Comparison of ENCODE assay signal across 11 mouse cellular contexts in the genomic region with DNA sequence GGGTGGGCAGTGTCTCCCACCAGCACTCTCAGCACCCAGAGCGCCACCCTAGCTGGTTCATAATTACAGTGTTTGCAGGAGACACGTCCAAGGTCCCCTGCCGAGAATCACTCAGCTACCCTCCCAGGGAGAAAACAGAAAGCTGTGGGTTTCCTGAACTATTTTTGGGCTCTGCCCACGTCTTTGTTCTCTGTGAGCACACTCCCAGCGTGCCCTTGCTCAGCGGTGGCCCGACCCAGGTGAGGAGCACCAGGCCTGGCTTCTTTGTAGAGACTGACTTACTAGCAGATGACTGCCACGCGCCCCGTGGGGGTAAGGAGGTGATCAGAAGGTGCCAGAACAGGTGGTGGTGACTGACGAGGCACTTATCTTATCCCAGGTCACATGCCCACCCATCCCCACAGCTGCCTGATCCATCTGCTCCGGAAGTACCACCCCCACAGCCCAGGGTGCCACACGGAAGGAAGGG. TPM values are rescaled to one million over a fixed set of nuclear protein-coding genes. Genes with fewer than 3 reads are reported as not detected.
A peak's percentile ranks its signal among the peaks of the same experiment; 100 is the strongest.
DNase-seq lines count a peak whose midpoint lies in the region; ATAC-seq and TF ChIP-seq lines count a peak whose summit lies in the region.
"Had no signal": no experiment of that assay in that cellular context is flagged by ENCODE, and none has a peak within 500 bp of the region (broad histone marks: within the 10 kb centered on the region; RNA-seq: fewer than 3 reads in every experiment).

No protein-coding gene starts in this region.

- no peak overlapping the region for H3K9ac ChIP-seq in hindbrain, embryonic 16.5 days (ENCODE audit: low read depth, low read length)
- no peak overlapping the region for H3K9ac ChIP-seq in kidney, embryonic 15.5 days
- H3K9ac ChIP-seq: hindbrain, embryonic 13.5 days; liver, embryonic 13.5 days had no signal

- peaks cover 19% of the 10 kb centered on the region for H3K4me1 ChIP-seq in hindbrain, embryonic 10.5 days (replicated peaks)
- H3K4me1 ChIP-seq in hindbrain, embryonic 16.5 days (ENCODE audit: control insufficient read depth, insufficient read depth, low read depth, low read length), result peaks cover 20% of the 10 kb centered on the region
- H3K4me1 ChIP-seq in cortical plate, adult 2 months (ENCODE audit: control insufficient read depth, insufficient read depth, low read length), result peaks cover 33% of the 10 kb centered on the region
- peaks cover 4% of the 10 kb centered on the region for H3K4me1 ChIP-seq in kidney, embryonic 15.5 days

- H3K4me3 ChIP-seq in hindbrain, embryonic 10.5 days, result no peak overlapping the region
- no peak overlapping the region for H3K4me3 ChIP-seq in hindbrain, embryonic 16.5 days (ENCODE audit: low read length)
- H3K4me3 ChIP-seq in cortical plate, adult 2 months (ENCODE audit: insufficient read depth, low read length), result no peak overlapping the region
- no peak overlapping the region for H3K4me3 ChIP-seq in kidney, embryonic 15.5 days (replicated peaks)
- H3K4me3 ChIP-seq: hindbrain, embryonic 13.5 days; liver, embryonic 13.5 days had no signal

- 0 out of 2 replicates have a peak overlapping the region, but pooled peaks have one; percentile 12 for H3K27ac ChIP-seq in hindbrain, embryonic 10.5 days
- no peak overlapping the region for H3K27ac ChIP-seq in hindbrain, embryonic 16.5 days (ENCODE audit: low read depth, low read length)
- peak overlapping the region; percentile 26 for H3K27ac ChIP-seq in cortical plate, adult 2 months (ENCODE audit: insufficient read depth, low read length)
- H3K27ac ChIP-seq in kidney, embryonic 15.5 days, result no peak overlapping the region
- H3K27ac ChIP-seq: hindbrain, embryonic 13.5 days; liver, embryonic 13.5 days had no signal

- no peaks in the 10 kb centered on the region for H3K9me3 ChIP-seq in hindbrain, embryonic 10.5 days
- H3K9me3 ChIP-seq in hindbrain, embryonic 16.5 days (ENCODE audit: control insufficient read depth, low read length), result no peaks in the 10 kb centered on the region
- H3K9me3 ChIP-seq in kidney, embryonic 15.5 days (replicated peaks), result no peaks in the 10 kb centered on the region
- H3K9me3 ChIP-seq: hindbrain, embryonic 13.5 days; liver, embryonic 13.5 days had no signal

- H3K27me3 ChIP-seq in hindbrain, embryonic 10.5 days (ENCODE audit: insufficient read depth, poor library complexity, severe bottlenecking), result peaks cover 13% of the 10 kb centered on the region; the same call in 1 of the 2 replicates
- H3K27me3 ChIP-seq in hindbrain, embryonic 16.5 days (replicated peaks; ENCODE audit: control insufficient read depth, insufficient read depth, low read length), result no peaks in the 10 kb centered on the region
- peaks cover 4% of the 10 kb centered on the region for H3K27me3 ChIP-seq in kidney, embryonic 15.5 days

- no peak for TF ChIP-seq POLR2A in cortical plate, adult 2 months (IDR thresholded peaks at IDR 0.05; ENCODE audit: extremely low read depth, insufficient read depth, low read length)

- no peak for TF ChIP-seq CTCF in cortical plate, adult 2 months (IDR thresholded peaks at IDR 0.05; ENCODE audit: extremely low read depth, insufficient read depth, low read length)

- no peak for ATAC-seq in hindbrain, embryonic 16.5 days
- no peak for ATAC-seq in kidney, embryonic 15.5 days (replicated peaks; ENCODE audit: low FRiP score)

- intact Hi-C loops in heart, postnatal 10 days (cut with DNase I), result no loop called here

- no peak overlapping the region for H3K4me2 ChIP-seq in hindbrain, embryonic 16.5 days (ENCODE audit: low read length)
- no peak overlapping the region for H3K4me2 ChIP-seq in kidney, embryonic 15.5 days
- H3K4me2 ChIP-seq: hindbrain, embryonic 13.5 days; liver, embryonic 13.5 days had no signal

- H3K36me3 ChIP-seq in hindbrain, embryonic 10.5 days, result no peaks in the 10 kb centered on the region
- no peaks in the 10 kb centered on the region for H3K36me3 ChIP-seq in hindbrain, embryonic 16.5 days (ENCODE audit: control insufficient read depth, insufficient read depth, low read length)
- H3K36me3 ChIP-seq in kidney, embryonic 15.5 days, result no peaks in the 10 kb centered on the region
- H3K36me3 ChIP-seq: hindbrain, embryonic 13.5 days; liver, embryonic 13.5 days had no signal

- WGBS in hindbrain, embryonic 10.5 days, result 72% methylated on average over 13 of the region's 13 CpGs
- WGBS in hindbrain, embryonic 16.5 days, result 66% methylated on average over 13 of the region's 13 CpGs
- WGBS in kidney, embryonic 15.5 days, result 68% methylated on average over 13 of the region's 13 CpGs

- no peak for DNase-seq in hindbrain, embryonic 10.5 days (ENCODE audit: low spot score)
- DNase-seq in CD4-positive helper T cell, adult 2 months (ENCODE audit: low read depth, low spot score), result peak; percentile 21
- peak; percentile 52 to 69 for DNase-seq in right cerebral cortex, postnatal 36 days (ENCODE audit: low spot score in 2 of 2)
- DNase-seq in cerebellum, postnatal 4 days (ENCODE audit: low spot score in 2 of 2), result no peak
- no peak for DNase-seq in heart, postnatal 10 days
- DNase-seq: liver, embryonic 13.5 days; lung, postnatal 4 days had no signal

RNA-seq across cellular contexts. Expression of a gene that starts 50.1 kb away (rescaled TPM):
- 0.56 and 0.89 TPM in 2 replicates for polyA plus RNA-seq in hindbrain, embryonic 10.5 days (2016; fragmentation: Nextera tagmentation; extraction: Ambion mirVana)
- polyA plus RNA-seq in hindbrain, embryonic 16.5 days (2015; fragmentation: Nextera tagmentation; extraction: Ambion mirVana), result 3.2 TPM in 2 replicates
- polyA plus RNA-seq in cortical plate, adult 2 months (2012; rRNA removed), result 63.5 and 68.7 TPM in 2 replicates
- total RNA-seq in heart, postnatal 10 days (2021), result 10 to 100 TPM; 45.4 to 50.2 TPM
- polyA plus RNA-seq in kidney, embryonic 15.5 days (2015; fragmentation: Nextera tagmentation; extraction: Ambion mirVana), result 0.95 and 1.9 TPM in 2 replicates

Comparison
In these comparisons a context has a peak if more than half of its experiments do, and no peak if none do; other contexts are left out.
1. H3K27ac ChIP-seq: peak in hindbrain, embryonic 10.5 days (single experiment) and cortical plate, adult 2 months (single experiment); none in hindbrain, embryonic 16.5 days (single experiment) and kidney, embryonic 15.5 days (single experiment).
2. DNase-seq: peak in CD4-positive helper T cell, adult 2 months (single experiment) and right cerebral cortex, postnatal 36 days (2 of 2); none in hindbrain, embryonic 10.5 days (single experiment), cerebellum, postnatal 4 days (0 of 2) and heart, postnatal 10 days (0 of 2).
3. RNA of a gene that starts 50.1 kb away (polyA plus RNA-seq): 63.5 to 68.7 TPM in cortical plate, adult 2 months; 3.2 TPM in hindbrain, embryonic 16.5 days, 0.95 to 1.9 TPM in kidney, embryonic 15.5 days and 0.56 to 0.89 TPM in hindbrain, embryonic 10.5 days; every median in the first group is over 10 times any median in the second.